Mouse (Mus musculus): Measurements from ENCODE around the gene Prl8a1. TPM values are rescaled to one million over a fixed set of nuclear protein-coding genes. Genes with fewer than 3 reads are reported as not detected.

Prl8a1 gene
- not detected in 2 replicates for total RNA-seq (2014; fragmentation: Nextera tagmentation)
- not detected in 2 replicates for total RNA-seq (2017)

- ATAC-seq (replicated peaks; ENCODE audit: poor library complexity, severe bottlenecking), result no peak
Measured at GRCm38 (mm10) chr13:27582071-27582470, at the start of gene Prl8a1. Gene Prl8a1 (minus strand): TSS chr13:27582171.

DNA sequence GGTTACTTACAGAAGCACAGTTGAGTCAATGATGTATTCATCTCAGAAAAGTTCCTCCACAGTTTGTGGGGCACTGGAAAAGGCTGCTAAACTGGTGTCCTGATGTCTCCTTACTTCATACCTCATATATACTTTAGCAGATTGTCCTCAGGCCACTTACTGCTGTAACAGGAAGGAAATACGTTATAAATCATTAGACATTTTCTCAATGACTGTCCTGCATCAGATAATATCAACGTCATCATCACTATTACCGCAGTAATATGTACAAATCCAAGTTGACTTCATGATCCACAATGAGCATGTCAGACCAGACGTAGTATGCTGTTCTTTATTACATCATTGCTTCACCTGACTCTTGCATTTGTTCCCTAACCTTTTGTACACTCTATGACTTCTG, 28.5 kb upstream of the Prl8a1 start, which contains the start of gene Prl7b1:
Prl7b1 (minus strand) TSS at position 101 of the 400 bp plus-strand sequence.
- no peak for ATAC-seq (replicated peaks; ENCODE audit: poor library complexity, severe bottlenecking)

GRCm38 (mm10) chr13:27564506-27564905, 17.5 kb downstream of the Prl8a1 start, which contains the start of gene Prl8a9:
Gene Prl8a9 (minus strand): TSS chr13:27564606.
- ATAC-seq (replicated peaks; ENCODE audit: poor library complexity, severe bottlenecking), result no peak

- ATAC-seq (replicated peaks; ENCODE audit: poor library complexity, severe bottlenecking), result no peak
Measured at GRCm38 (mm10) chr13:27553336-27553735, 28.6 kb downstream of the Prl8a1 start.

Other genes with a start within 250 kb of the Prl8a1 start
- gene Prl8a2, start 236.5 kb downstream of the Prl8a1 start, total RNA-seq (2014; fragmentation: Nextera tagmentation), result not detected in 2 replicates
- not detected in 2 replicates for gene Prl8a2, start 236.5 kb downstream of the Prl8a1 start, total RNA-seq (2017)
- not detected in 2 replicates for gene Prl2b1, start 191.3 kb downstream of the Prl8a1 start, total RNA-seq (2014; fragmentation: Nextera tagmentation)
- gene Prl2b1, start 191.3 kb downstream of the Prl8a1 start, total RNA-seq (2017), result not detected in 2 replicates
- not detected in 2 replicates for gene Prl8a6, start 143.5 kb downstream of the Prl8a1 start, total RNA-seq (2014; fragmentation: Nextera tagmentation)
- gene Prl8a6, start 143.5 kb downstream of the Prl8a1 start, total RNA-seq (2017), result not detected in 2 replicates
- not detected in 2 replicates for gene Prl8a8, start 69.0 kb downstream of the Prl8a1 start, total RNA-seq (2014; fragmentation: Nextera tagmentation)
- not detected in 2 replicates for gene Prl8a8, start 69.0 kb downstream of the Prl8a1 start, total RNA-seq (2017)
- gene Prl8a9, start 17.6 kb downstream of the Prl8a1 start, total RNA-seq (2014; fragmentation: Nextera tagmentation), result not detected in 2 replicates
- gene Prl8a9, start 17.6 kb downstream of the Prl8a1 start, total RNA-seq (2017), result not detected in 2 replicates
- gene Prl7b1, start 28.4 kb upstream of the Prl8a1 start, total RNA-seq (2014; fragmentation: Nextera tagmentation), result not detected in 2 replicates
- not detected in 2 replicates for gene Prl7b1, start 28.4 kb upstream of the Prl8a1 start, total RNA-seq (2017)
- gene Prl7a1, start 60.3 kb upstream of the Prl8a1 start, total RNA-seq (2014; fragmentation: Nextera tagmentation), result not detected in 2 replicates
- gene Prl7a1, start 60.3 kb upstream of the Prl8a1 start, total RNA-seq (2017), result not detected in 2 replicates
- gene Prl7a2, start 85.9 kb upstream of the Prl8a1 start, total RNA-seq (2014; fragmentation: Nextera tagmentation), result not detected in 2 replicates
- not detected in 2 replicates for gene Prl7a2, start 85.9 kb upstream of the Prl8a1 start, total RNA-seq (2017)
- not detected in 2 replicates for gene Prl7d1, start 134.6 kb upstream of the Prl8a1 start, total RNA-seq (2014; fragmentation: Nextera tagmentation)
- not detected in 2 replicates for gene Prl7d1, start 134.6 kb upstream of the Prl8a1 start, total RNA-seq (2017)
- gene Prl7c1, start 198.6 kb upstream of the Prl8a1 start, total RNA-seq (2014; fragmentation: Nextera tagmentation), result not detected in 2 replicates
- not detected in 2 replicates for gene Prl7c1, start 198.6 kb upstream of the Prl8a1 start, total RNA-seq (2017)
- gene Prl2a1, start 219.5 kb upstream of the Prl8a1 start, total RNA-seq (2014; fragmentation: Nextera tagmentation), result not detected in 2 replicates
- gene Prl2a1, start 219.5 kb upstream of the Prl8a1 start, total RNA-seq (2017), result not detected in 2 replicates